Mouse (Mus musculus) embryo, embryonic 10 days (tissue): ENCODE data around the gene Tie1.
A peak's percentile ranks its signal among the peaks of the same experiment; 100 is the strongest.

Experiments used
- DNase-seq: peaks from one replicate; pipeline ENCODE4 v3.0.0-alpha.2; 2015; ENCODE audit warnings: low spot score

The Tie1 gene

DNA sequence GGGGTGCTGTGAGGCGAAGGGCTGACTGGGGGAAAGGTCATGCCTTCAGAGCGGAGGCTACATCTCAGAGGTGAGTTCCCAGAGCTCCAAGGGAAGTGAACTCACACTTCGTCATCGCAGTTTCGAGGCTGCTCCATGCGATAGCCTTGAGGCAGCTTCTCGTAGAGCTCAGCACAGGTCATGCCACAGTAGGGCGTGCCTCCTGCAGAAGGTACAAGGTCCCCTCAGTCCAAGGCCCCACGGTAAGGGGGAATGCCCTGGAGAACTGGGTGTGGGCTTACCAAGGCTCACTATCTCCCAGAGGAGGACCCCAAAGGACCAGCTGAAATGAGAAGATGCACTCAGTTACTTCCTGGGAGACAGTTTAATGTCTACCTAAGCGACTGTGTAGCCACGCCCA lies 17.2 kb downstream of the Tie1 start:
- DNase-seq = no peak

DNA sequence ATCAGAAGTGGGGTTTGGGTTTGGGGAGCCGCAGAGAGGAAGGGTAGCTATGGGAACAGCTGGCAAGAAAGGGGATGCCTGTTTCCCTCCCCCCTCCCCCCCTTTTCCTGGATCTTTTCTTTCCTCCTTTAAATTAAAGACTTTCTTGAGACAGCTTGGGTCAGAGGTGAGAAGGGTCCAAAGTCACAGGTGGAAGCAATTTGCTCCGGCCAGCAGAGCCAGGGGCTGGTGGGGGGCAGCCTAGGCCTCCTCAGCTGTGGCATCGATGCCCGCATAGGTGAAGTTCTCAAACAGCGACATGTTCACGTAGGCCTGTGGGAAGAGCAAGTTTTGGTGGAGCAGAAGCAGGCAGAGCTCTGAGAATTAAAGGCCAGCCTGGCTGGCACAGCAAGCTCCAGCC lies 18.6 kb downstream of the Tie1 start:
- peak; percentile 70 for DNase-seq

DNA sequence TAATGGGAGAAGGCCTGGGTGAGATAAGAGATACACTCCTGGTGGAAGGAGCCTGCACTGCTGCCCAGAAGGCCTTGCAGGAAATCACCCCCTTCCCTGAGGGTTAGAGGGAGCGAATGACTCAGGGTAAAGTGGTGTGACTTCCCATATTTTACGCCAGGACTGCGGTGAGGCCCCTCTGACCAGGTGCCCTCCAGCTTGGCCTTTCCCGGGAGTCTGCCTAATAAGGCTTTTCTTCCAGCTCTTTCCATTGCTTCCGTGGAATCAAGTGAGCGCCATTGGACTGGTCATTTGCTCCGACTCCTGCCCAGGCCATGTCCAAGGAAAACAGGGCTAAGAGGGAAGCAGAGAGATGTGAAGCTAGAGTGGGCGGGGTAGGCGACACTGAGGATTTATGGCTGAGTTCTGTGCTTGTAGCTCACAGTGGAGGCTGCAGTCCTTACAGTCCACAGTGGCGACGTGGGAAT lies 24.1 kb downstream of the Tie1 start:
- DNase-seq = peak; percentile 61

DNA sequence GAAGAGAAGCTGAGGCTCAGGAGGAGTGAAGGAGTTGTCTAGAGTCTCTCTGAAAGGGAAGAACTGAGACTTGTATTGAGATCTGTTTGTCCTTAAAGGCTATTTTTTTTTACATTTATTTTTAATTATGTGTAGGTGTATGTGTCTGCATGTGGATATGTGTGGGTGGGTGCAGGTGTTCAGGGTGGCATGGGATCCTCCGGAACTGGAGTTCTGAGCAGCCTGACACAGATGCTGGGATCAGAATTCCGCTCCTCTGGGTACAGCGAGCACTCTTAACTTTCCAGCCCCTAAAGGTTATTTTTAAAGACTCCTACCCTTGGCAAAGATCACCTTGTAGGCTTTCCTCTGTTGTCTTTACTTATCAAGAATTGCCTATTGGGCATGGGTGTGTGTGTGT lies 24.9 kb downstream of the Tie1 start:
- no peak for DNase-seq

DNA sequence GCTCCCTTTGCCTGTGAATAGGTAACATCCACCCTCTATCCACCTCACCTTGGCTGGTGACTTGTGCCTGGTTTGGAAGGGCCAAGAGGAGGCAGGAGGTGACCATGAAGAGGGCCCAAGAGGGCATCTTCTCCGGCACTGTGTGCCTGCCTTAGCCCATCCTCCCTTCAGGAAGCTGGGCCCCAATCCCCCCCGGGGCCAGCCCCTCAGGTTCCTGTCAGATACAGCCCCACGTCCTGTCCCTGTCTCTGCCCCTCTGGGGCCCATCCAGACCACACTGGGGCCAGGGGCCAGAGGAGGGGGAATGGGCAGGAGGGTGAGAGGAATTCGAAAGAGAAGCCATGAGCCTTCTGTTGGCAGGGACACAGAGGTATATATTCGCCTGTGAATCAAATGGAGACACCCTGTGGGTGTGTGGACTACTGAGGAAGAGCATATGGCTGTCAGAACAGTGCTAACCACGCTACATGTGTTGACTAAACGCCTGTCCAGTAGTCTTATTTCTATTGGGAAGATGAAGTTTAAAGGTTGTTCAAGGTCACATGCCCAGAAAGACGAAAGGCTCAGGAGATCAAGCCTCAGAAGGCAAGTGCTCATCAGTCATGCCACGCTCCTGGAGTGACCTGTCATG lies 32.4 kb downstream of the Tie1 start, which contains the start of gene Mpl:
Gene Mpl (minus strand): TSS at position 169 of the 631 bp plus-strand sequence.
- no peak for DNase-seq

DNA sequence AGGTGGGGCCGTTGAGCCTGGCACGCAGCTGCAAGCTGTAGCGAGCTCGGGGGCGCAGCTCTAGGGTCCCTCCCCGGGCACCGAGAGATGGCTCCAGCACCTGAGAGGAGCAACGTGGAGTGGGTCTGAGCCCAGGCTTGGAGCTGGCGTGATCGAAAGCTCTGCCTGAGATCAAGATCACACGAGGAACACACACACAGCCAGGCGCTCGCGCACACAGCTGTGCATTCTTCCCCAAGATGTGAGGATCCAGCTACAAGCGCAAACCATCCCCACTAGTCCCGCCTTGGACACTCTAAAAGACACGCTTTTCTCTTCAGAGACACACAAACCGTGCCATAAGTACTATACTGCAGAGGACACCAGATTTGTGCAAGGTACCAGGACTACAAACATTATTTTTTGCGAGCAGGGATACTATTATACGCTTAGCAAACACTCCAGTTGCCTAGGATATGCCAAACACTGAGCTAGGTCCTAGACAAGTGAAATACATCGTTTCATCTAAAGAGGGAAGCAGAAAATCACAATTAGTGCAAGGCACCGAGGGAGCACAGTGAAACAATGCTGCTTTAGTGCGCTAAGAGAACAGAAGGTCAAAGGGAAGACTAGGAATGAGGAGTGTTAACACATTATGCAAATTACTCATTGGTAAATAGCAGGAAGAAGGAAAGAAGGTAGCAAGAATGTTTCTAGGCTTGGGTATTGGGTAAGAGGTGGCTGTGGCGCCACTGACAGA lies 43.3 kb downstream of the Tie1 start:
- DNase-seq = peak; percentile 29

DNA sequence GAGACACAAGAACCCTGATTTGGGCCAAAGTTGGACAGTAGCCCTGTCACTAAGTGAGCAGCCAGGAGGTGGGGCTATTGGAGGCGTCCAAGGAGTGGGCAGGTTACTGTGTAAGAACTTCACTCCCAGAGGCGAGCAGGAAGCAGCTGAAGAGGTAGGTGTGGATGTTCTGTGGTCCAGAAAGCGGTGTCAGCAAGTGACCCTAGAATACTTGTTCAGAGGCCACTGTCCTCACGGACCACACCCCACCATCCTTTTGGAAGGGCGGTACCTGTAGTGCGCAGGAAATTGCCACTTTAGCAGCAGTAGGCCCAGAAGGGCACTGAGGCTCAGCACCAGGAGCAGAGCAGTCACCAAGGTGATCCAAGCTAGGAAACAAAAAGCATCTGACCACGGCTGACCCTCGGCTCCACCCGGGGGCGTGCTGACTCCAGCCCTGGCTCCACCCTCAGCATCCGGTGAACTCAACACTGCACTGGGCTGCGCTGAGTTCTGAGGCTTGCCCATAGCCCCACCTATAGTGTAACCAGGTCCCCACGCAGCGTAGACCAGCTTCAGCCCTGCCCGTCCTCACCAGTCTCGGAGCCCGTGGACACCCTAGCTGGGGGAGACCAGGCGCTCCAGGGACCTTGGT lies 44.0 kb downstream of the Tie1 start:
- peak; percentile 81 for DNase-seq

DNA sequence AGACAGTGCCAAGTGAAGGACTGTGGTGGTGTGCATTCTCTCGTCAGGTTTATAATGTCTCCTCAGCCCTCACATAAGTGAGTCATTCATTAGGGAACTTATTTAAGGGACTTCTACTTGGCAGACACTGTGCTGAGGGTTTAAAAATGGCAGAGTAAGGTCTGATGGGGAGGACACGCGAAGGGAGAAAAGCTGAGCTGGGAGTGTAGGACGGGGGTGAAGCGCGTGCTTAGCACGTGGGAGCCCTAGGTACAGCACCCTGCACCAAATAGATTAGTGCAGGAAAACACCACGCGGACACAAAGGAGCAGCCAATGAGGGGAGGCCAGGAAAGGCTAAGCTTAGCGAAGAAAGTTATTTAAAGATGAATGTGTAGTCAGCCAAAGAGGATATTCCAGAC lies 44.8 kb downstream of the Tie1 start:
- DNase-seq = no peak

DNA sequence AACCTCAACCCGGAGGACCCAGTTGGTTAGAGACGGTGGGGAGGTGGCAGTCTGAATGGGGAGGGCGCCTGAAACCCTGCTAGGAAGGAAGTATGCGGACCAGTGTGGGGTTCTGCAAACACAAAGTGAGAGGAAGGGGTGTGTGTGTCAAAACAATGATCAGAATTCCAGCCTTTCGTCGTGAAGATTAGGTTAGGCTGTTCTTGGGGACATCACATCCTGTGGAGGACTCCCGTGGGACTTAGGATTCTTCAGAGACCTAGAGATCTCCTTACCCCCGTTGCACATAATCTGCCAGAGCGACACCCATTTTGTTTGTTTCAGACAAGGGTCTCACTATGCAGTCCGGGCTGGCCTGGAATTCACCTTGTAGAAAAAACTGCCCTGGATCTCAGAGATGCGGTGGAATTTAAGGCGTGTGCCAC lies 52.0 kb downstream of the Tie1 start:
- DNase-seq = peak; percentile 57

DNA sequence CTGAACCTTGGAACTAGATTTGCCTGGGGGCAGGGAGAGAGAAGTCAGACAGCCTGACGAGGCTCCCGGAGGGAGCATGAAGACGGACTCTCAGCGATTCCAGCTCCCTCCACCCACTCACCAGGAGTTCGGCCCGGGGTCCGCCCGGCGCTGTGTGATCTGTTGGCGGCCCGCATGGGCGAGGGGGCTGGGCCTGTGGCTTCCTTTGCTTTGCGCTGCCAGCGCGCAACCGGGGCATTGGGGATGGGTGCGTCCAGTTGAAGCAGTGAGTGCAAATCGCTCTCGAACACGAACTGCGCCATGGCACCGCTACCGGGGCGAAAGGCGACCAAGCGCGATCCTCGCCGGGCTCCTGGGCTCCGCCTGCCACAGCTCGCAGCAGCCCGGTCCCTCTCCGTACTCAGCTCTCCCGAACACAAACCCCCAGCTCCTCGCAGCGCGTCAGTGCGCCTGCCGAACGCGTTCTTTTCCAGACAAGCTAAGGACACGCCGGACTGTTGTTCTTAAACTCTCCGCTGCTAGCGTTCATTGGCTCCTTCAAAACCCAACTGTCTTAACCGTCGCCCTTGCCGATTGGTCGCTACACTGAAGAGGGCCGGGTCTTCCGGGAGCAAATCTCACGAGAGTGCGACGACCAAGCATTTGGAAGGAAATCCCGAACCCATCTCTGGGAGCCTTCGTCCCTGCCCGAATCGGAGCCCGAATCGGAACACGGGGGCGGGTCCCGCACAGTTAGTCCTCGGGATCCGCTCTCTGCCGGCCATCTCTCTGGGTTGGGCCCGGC lies 52.8 kb downstream of the Tie1 start, which contains the start of gene Cdc20:
Gene Cdc20 (minus strand): TSS at position 533 of the 784 bp plus-strand sequence.
- DNase-seq = peak; percentile 97

DNA sequence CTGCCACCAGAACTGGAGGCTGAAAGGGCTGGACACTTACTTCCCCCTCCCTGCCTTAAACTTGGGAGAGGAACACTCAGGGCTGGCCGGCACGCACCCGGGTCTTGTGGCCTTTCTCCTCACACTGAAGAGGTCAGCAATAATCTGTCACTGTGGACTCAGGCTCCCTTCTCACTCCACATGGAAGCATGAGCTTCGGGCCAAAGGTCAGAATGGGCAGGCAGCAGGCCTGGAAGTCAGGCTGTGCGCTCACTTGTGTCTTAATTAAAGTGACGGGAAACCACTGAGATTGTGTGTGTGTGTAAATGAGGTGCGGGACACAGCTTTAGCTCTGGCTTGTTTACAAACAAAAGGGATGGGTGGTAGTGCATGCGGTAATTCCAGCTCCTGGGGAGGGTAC lies 57.5 kb downstream of the Tie1 start:
- DNase-seq = peak; percentile 44

DNA sequence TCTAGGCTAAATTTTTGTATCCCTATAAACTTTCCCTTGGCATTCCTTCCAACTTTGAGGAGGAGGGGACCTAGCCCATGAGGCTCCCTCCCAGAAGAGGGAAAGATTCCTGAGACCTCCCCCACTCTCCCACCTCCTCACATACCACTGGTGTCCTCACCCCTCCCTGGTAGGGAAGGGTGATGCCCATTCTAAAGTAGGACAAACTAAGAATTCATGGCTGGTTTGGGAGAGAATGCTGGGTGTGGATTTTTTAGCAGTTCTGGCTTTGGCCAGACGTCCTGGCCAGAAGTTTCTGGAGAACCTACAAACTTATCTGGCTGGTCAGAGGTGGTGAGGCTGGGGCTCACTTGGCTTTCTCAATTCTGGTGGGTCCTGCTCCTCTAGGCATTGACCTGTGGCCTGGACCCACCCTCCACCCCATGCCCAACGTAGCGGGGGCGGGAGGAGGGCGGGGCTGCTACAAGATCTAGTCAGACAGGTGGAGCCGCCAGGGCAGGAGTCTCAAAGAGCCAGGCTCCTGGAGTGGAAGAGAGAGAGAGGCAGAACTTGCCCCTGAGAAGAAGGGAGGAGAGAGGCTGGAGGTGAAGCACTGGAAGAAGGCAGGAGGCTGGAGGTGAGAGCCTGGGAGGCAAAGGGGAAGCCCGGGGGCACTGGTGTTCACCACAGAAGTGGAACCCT lies 60.5 kb downstream of the Tie1 start:
- DNase-seq = no peak

DNA sequence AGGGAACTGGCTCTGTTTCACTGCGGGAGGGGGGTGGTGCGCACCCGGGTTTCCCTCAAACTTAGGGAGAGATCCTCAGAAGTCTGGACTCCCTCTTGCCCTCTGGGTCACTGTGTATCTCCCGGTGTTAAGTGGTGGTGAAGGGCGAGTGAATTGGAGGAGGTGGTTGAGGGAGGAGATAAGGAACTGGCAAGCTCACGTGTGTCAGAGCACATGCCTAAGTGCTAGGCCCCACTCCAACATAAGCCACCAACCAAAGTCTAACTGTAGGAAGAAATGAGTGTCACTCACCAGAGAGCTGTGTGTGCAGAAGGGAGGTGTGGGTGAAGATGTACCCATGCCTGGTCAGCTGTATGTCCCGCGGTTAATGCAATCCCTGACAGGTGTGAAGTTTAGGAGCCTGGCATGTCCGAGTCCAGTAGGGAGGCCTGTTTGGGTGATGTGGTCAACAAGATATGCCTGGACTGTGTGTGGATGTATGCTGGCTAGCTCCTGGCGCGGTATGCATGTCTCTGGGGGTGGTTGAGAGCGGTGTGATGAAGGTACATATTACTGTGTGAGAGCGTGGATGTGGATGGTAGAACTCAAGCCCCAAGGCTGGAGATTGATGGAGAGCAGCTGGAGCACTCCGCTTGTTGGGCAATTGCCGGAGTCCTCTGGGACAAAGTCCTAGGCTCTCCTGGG lies 61.2 kb downstream of the Tie1 start:
- peak; percentile 32 for DNase-seq

DNA sequence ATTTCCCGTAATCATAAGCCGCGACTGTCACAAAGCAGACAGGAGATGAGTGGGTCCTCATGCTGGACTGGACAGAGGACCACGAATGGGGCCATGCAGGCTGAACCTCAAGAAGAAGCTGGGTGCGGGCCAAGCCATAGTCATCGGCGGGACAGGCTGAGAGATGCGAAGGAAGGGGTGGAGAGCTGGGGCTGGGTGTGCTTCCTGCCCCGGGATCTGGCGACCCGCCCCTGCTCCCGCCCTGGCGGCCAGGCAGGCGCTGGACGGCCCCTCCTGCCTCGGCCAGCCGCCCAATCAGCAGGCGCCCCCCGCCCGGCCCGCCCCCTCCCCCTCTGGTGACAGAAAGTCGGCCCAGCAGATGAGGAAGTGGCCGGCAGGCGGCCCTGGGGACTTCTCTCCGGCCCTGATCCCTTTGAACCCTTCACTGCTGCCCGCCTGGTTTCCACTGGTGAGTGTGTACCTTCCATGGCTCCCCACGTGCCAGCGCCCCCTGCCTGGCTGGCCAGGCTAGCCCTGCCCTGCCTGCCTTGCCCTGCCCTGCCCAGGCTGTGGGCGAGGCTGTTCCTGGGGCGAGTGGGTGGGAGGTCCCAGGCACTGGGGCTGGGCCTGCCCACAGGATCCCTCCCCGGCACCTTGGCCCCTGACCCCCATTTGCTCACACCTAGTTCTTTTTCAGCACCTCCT lies 62.0 kb downstream of the Tie1 start, which contains the start of gene Elovl1:
Gene Elovl1 (plus strand): TSS at position 326 of the 684 bp plus-strand sequence.
- peak; percentile 90 for DNase-seq

DNA sequence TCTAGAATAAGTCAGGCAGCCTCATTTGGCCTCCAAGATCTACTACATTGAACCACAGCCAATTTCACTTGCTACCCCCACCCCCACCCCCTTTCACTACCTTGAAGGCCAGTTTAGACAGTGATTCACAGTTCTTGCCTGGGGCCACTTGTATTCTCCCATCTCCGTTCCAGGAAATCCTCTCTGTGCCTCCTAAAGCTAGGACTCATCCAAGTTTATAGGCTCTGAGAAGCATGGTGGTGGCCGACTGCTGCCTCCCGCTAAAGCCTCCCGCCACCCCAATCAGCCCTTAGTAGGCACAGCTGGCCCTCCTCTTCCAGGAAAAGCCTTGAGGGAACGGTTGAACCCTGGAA lies 62.5 kb downstream of the Tie1 start:
- no peak for DNase-seq

DNA sequence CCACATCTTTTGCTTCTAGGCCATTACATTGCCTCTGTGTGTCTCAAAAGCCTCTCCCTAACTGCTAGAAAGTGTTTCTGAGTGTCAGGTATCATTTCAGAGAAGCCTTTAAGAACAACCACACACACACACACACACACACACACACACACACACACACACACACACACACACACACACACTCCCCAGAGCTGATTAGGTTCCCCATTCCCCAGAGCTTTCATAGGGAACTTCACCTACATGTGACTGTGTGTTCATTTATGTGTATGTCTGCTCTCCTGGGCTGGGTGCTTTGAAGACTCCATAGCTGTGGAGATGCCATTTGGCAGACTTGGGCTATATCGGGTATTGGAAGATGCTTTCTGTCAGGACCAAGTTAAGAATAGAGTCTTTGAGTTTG lies 64.5 kb downstream of the Tie1 start:
- no peak for DNase-seq

DNA sequence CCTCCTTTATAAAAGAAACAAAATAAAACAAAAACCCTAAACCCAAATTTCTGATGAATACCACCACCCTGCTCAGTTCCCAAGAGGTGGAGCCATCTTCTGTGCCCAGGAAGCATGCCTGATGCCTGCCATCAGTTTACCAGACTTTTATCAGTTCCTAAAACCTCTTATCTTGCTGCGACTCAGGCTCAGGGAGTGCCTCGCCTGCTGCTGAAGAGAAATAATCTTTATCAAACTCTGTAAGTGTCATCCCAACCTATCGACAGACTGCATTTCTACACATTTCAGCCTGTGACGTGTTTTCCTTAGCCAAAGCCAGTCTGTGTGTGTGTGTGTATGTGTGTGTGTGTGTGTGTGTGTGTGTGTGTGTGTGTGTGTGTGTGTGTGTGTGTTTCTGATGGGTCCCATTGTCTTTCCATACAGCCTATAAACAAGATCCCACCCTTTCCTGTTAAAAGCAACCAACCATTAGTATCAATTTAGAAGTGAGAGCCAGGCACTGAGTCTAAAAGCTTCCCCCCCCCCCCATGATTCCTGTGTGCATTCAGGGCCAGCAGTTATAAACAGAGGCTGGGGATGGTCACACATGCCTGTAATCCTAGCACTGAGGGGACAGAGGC lies 65.2 kb downstream of the Tie1 start:
- no peak for DNase-seq

DNA sequence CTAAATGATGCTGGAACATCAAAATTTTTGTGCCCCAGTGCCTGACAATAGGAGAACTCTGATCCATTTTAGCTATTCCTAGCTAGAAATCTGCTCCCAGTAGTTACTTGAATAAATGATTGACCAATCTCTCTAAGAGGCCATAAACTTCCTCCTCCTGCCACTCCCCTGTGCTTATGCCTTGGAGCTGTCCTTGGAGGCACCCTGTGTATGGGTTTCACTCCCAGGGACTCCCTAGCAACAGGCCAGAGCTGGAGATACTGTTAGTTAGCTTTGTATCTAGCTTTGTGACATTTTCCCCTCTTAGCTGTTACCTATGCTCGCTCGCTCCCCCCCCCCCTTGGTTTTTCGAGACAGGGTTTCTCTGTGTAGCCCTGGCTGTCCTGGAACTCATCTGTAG lies 68.5 kb downstream of the Tie1 start:
- no peak for DNase-seq
